Mouse (Mus musculus) erythroid progenitor cell, adult 5-6 weeks (primary cell): Measurements from ENCODE around the gene Dkk3. TPM values are rescaled to one million over a fixed set of nuclear protein-coding genes. Genes with fewer than 3 reads are reported as not detected.
"Not testable (repeated sequence)": the region's sequence is repeated elsewhere in the genome, so short reads cannot be mapped to it uniquely, and the experiment has no call there.

Experiments used
- ATAC-seq: replicated peaks from 2 replicates; pipeline ENCODE4 v1.8.0; 2016; ENCODE audit warnings: moderate number of reproducible peaks, mild to moderate bottlenecking, moderate TSS enrichment, inconsistent platforms; ENCODE audit not compliant: poor library complexity, low FRiP score, severe bottlenecking
- total RNA-seq, 2 experiments: library from RNA; stranded (forward) in 1 of 2; stranded (reverse) in 1 of 2; fragments of 150-400 nt in 1 of 2; fragments of 186-747, 209-891 nt in 1 of 2; gene quantifications; 2 replicates each; pipeline versions ENCODE4 v1.2.3 to v1.2.4; 2015 to 2017; ENCODE audit warnings: low replicate concordance in 2 of 2

Gene Dkk3
- total RNA-seq, 2 experiments from 2014 or later = not detected

DNA sequence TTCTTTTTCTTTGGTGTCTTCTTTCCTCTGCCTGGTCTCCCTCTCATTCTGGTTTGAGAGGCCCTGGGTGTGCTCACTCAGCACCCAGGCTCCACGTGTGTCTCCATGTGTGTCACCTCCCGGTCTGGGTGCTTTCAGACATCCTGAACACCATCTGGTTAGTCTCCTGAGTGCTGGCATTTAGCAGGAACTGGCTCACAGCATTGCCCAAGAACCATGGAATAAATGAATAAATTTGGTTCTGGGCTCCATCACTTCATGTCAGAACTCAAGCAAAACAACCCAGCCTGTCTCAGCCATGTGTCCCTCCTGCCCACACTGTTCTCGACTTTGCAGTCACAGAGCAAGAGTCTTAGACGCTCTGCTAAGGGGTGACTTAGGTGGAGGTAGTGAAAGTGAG is 13.8 kb upstream of the Dkk3 start:
- ATAC-seq = no peak

DNA sequence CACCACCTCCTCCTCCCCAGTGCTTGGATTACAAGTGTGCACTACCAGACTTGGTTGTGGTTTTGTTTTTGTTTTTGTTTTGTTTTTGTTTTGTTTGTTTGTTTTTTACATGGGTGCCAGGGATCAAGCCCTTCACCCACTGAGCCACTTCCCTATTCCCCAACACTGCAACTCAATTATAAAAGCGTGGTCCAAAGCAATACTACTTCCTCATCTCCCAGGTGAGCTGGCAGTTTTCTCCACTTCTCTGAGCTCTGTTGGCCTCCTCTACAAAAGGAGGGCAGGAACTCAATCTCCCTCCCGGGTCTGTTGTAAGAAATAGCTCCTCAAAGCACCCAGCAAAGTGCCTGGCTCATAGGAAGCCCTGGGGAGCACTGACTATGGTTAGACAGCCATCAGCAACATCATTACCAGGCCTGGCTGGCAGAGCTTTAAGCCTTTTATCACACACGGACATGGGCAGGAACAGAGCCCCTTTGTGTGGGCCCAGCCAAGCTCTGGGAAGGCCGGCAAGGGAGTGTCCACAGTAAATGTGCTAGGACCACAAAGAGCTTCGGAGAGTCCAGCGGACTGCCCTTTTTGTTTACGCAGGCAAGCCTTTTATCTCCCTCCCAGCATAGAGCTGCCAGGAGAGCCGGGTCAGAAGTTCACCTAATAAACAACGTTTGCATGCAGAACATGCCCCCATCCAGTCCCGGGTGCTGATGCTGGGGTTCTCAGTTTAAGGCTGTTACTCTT is 11.3 kb upstream of the Dkk3 start:
- no peak for ATAC-seq

DNA sequence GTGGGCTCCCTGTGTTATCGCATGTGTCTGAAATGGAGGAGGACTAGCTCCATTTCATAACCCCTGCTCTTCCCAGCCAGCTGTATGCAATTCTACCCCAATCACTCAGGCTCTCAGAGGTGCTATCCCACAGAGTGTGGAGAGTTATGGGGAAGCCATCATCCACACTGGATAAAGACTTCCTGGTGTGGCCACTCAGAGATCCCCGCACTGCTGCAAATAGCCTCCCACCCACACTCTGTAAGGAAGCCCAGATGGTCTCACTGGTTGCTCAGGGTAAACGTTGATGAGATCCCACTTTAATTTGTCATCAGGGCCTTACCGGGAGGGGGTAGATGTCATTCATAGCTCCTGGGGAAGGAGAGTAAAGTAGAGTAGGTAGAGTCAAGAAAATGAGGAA is 6.7 kb upstream of the Dkk3 start:
- no peak for ATAC-seq

DNA sequence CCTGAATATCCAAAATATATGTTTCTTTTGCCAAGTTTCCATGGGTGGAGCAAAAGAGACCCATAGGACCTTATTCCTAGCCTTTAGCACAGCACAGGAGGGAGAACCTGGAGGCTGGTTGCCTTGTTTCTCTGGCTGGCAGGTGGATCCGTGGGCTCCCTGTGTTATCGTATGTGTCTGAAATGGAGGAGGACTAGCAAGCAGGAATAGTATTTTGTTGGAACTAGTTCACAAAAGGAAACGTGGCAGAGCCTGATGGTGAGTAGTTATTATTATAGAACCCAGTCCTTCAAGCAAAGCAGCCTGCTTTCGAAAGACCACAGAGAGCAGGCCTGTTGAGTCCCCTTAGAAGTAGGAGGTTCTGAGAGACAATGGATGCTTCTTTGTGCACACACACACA is 6.2 kb upstream of the Dkk3 start:
- ATAC-seq = not testable (repeated sequence)

DNA sequence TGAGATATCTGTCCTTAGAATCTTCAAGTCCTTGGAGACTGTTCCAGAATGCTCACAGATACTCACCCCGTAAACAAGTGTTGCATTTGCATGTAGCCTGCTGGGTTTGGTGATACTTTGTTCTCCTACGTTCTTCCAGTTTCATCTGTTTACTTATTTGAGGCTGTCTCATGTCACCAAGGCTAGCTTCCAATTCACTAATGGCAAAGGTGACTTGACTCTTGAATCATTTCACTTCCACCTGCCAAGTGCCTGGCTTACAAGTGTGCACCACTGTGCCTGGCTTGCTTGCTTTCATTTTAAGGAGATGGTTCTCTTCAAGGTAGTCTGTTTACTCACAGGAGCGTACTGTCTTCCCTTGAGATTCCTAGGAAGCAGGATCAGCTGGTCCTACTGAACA is 5.6 kb upstream of the Dkk3 start:
- ATAC-seq = no peak

DNA sequence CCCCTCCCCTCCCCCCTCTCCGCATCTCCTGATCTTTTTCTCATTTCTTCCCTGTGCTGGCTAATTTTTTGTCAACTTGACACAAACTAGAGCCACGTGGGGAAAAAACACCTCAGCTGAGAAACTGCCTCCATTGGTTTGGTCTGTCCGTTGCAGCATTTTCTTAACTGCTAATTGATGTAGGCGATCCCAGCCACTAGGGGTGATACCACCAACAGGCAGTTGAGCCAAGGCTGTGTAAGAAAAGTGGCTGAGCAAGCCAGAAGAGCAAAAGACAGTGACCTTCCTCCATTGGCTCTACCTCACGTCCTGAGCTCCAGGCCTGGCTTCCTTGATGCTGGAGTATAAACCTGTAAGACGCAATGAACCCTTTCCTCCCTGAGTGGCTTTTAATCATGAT is 978 bp upstream of the Dkk3 start:
- no peak for ATAC-seq

DNA sequence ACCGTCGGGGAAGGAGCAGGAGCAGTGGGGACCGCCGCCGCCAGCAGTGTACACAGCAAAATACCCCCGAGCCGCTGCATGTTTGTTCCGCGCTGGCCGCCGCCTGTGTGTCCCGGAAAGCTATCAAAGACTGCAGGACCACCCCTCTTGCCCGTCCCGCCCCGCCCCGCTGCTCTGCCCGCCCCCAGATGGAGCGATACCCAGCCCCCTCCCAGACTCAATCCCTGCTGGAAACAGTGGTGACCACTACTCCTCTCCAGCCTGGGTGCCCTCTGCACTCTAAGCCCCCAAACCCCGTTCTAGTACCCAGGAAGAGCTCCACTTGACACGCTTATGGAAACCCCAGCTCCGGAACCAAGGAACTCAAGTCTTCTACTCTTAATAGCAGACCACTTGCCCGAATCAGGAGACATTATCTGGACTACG is 528 bp downstream of the Dkk3 start:
- no peak for ATAC-seq

DNA sequence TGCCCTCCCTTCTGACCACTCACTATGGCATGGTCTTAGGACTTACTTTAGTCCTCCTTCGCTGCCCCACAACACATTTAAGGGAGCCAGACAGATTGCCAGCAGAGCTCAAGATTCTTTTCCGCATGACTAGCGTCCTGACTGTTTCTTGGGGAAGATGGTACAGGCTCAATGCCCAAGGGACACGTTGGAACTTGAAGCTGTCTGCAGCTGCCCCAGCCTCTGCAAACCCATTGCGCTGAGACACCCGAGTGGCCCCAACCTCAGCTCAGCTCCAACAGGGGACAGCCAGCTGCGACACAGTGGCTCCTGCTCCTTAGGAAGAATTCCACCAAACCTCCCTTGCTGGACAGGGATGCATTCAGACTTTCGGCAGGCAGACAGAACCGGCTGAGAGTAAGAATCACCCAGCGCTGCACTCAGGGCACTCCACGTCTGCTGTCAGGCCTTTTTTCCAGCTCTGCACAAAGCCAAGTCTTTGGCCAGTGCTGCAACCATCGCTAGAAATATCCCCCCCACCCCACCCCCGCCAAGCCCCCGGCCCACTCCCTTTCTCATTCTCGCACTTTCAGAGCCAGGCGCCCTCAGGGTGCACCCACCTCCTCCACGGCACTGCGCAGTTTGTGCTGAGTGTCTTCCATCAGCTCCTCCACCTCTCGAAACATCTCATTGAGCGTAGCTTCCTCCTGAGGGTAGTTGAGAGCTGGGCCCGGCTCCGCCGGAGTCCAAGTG is 1.1 kb downstream of the Dkk3 start:
- no peak for ATAC-seq

DNA sequence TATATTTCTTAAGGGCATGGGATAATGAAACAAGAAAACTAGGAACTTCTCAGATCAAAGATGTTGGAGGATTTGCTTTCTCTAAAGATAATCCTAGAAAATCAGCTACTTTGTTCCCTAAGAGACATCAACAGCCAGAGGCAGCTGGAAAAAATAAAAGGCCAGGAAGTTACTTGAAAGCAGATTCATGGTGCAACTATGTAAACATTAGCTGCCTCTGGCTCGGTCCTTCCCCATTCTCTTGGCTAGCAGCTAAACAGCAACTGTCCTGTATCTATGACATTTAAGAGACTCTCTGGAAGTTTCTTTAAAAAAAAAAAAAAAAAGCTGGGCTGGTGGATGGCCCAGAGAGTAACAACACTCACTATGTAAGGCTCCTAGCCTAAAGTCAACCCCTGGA is 3.7 kb downstream of the Dkk3 start:
- no peak for ATAC-seq

DNA sequence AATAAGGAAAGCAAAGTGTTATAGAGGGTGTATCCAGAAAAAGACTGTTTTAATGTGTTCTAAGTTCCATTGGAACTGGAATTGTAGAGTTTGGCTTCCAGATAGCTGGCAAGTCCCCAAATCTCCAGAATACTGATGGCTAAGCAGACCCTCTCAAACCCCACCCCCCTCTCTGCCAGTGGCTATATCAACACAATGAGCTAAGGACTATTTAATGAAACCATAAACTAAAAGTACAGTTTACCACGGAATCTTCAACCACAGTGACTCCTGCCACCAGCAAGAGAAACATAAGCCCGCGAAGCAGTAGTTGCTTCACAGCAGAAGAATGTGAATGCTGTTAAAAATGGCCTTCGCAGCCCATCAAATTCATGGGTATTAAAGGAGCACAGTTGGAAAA is 4.4 kb downstream of the Dkk3 start:
- no peak for ATAC-seq

DNA sequence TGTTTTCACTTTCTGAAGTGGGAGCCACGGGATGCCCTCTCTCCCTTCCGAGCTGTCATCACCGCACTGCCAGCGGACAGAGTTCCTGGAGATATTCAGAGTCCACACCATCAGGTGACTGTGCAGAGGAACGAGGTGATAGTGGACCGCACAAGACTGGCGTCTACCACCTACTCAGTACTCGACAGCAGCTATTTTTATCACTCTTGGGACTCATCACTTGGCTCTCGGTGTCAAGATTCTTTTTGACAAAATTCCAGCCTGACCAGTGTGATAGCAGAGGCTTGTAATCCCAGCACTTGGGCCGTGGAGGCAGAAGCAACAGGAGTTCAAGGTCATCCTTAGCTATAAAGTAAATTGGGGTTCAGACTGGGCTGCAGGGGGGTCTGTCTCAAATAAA is 9.7 kb downstream of the Dkk3 start:
- no peak for ATAC-seq

DNA sequence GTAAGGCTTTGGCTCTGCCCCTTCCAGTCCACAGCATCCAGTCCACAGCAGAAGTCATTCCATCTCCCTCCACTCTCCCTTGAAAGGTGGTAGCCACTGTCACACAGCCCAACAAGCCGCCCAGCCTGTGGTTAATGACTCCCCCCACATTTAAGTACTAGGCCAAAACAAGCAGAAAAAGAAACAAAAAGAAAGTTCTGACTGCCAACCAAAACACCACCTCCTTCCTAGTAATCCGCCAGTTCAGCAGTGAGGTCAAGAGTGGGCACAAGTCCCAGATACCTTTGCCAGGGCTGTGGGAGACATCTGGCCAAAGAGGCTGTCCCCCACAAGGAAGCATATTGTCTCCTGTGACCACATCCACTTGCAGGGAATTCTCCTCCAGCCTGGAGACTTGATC is 10.9 kb downstream of the Dkk3 start:
- ATAC-seq = no peak

DNA sequence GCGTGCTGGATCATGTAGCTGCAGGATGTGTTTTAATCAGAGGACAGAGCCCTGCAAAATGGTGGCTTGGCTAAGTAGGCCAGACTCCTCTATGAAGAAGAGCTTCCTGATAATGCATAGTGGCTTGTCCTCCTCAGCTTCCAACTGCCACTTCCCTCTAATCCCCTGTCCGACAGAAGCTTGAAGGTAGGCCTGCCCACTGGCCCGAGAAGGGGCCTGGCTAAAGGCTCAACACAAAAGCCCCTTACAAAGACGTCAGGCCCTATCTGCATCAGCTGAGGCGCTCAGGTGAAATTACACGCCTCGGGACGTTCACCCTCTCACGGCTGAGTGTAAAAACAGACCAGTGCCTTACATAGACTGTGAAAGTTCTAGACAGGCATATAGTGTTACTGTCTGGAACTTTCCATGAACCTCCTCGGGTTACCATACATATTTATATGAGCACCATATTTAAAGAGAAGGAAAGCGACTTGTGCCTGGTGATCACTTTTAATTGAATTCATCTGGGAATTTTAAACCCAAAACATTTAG is 14.1 kb downstream of the Dkk3 start:
- ATAC-seq = no peak

DNA sequence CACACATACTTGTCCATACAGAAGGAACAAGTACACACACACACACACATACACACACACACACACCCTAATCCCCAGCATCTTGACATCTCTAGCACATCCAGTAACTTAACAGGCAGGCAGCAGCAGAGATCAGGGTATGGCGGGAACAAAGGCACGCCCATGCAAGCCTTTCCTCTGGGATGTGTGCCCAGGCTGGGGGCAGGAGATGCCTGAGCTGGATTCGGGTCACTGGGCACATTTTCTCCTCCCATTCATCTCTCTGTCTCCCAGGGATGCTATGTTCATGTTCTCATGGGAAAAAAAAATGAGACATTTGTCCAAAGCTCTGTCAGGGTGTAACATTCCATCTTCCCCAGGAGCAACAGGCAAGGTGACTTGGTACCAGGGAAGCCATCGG is 14.9 kb downstream of the Dkk3 start:
- ATAC-seq = no peak

DNA sequence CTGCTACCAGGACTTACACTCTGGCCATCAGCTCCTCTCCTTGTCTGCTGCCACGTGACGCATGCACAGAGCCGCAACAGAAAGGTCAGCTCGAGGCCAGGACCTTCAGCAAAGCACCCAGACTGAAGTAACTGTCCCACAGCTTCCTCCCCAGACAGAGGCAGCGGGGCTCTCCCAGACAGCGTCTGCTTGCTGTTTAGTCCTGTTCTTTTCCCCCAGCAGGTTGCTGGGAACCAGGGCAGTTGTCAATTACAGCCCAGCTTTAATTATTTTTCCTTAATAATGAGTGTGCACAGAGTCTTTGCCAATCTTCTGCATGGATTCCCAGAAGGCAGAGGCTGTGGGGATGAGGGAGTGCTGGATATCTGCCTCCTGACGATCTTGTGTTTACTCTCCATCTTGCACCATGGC is 15.8 kb downstream of the Dkk3 start:
- no peak for ATAC-seq

DNA sequence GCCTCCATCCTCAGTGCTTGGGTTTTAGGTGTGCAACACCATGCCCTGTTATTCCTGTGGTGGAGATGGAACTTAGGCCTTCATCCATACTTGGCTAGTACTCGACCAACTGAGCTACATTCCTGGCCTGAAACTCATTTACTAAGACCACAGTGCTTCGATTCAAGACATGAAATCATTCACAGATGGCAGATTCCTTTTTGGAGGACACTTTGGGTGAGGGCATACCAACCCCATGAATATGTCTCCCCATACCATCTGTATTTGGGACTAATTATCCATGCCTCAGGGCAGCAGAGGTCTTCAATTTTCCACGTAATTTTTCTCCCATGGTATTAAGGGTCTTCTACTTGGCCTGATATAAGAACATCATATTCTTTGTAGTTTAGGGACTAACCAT is 16.2 kb downstream of the Dkk3 start:
- ATAC-seq = no peak

DNA sequence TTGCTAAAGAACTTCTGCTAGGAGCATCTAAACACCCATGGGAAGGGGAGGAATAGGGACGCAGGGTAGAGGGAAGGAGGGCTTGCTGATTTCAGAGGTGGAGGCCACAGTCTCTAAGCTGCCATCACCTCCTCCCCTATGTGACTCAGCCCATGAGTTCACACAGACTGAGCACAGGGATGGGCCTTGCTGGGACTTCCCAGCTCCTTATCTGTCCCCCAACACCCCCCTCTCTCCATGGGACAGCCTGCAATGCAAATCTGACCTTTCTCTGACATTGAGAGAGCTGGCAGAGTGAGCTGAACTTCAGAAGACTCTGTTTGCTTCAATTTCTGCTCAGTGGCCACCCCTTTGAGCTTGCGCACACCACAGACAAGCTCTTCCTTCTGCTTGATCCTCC is 18.1 kb downstream of the Dkk3 start:
- no peak for ATAC-seq

DNA sequence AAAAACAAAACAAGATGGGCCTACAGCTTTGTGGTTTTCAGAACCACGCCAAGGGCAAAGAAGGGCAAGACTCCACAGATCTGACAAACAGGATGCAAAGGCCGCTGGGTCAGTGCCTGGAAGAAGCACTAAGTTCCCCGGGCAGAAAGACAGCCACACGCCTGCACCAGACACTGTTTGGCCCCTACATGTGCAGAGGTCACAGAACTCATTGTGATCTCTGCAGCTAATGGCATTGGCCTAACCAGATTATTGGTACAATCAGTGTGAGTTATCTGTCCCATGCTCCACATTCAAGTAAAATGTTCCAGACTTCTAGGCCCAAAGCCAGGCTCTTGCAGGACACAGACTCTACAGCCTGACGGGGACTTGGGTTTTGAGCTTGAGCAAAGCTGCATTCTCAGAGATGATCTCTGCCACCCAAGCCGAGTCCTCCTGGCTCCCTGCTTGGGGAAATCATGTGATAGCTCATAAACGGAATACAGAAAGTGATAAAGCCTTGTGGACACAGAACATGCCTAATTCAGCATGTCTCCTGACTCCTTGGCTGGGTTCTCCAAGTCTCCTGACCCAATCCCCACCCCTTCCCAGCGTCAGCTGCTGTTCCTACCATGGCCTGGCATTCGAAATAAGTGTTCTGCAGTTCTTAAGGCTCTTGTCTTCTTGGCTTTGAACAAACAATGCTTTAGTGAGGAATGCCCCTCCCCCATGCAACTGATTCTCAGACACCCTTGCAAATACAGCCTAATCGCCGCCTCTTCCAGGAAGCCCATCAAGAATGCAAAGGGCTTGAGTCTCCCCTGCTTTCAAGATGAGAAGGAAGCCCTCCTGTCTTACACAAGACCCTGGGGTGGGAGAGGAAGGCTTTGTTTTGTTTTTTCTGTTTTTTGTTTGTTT is 20.1 kb downstream of the Dkk3 start:
- ATAC-seq = no peak

DNA sequence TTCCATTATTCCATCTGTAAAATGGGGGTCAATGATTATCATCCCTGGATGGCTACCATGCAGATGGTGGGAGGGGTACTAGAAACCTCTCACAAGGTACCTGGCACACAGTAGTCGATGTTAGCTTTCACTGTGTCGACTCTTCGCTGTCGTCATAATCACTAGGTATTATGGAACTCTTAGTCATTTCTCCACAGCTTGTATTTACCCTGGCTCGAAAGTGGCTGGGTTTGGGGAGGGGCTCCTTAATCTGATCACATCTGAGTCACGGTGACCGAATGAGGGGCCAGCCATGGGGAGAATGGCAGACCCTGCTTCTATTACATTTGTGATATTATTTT is 20.7 kb downstream of the Dkk3 start:
- ATAC-seq = no peak

DNA sequence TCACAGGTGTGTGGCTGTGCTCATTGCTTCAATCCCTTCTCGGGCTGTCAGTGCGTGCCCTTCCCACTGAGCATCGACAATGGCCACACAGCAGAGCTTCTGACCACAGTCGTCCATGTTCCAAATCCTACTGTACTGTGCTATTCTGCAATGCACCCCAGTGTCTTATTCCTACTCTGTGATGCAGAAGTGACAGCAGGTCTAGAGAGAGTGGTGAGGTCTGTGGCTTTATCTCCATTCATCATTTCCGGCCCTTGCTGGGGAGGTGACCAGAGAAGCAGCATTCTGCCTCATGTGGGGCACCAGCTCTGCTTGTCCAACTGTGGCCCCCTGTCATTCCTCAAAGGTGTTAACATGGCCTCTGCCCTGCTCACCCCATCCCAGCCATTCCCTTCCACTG is 22.3 kb downstream of the Dkk3 start:
- no peak for ATAC-seq

DNA sequence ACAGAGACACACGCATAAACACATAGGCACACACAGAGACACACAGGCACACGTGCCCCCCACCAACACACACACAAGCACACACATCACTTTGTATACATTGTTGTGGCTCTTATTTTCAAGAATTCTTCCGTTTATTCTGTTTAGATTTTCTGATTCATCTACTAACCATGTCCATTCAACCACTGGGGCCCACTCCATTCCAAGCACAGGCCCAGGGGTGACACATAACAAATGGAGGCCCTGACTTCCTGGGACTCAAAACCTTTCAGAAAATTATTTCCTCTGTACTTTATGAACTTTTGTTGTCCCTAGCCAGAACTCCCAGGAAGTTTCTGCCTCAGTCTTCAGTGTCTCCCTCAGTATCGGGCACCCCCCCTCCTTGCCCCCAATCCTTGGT is 23.7 kb downstream of the Dkk3 start:
- ATAC-seq = no peak
